Mouse (Mus musculus) heart, postnatal 0 days (tissue): ENCODE data around the gene Gm10190. TPM values are rescaled to one million over a fixed set of nuclear protein-coding genes. Genes with fewer than 3 reads are reported as not detected.

ENCODE experiments used
- ATAC-seq: fragments of 200-750 bp; cut with Nextera tagmentation; 2 replicates; pipeline ENCODE4 v1.8.0; 2017; ENCODE audit warnings: low read depth, moderate number of reproducible peaks, moderate library complexity; ENCODE audit not compliant: insufficient read depth
- DNase-seq: peaks from one replicate; pipeline ENCODE4 v3.0.0-alpha.2; 2016; ENCODE audit warnings: low spot score
- H3K27ac ChIP-seq: fragments of 300-500 bp; sonication (generic); 2 replicates; pipeline ENCODE4 v1.5.1; 2014; ENCODE audit warnings: low read depth, mild to moderate bottlenecking
- H3K27me3 ChIP-seq: fragments of 300-500 bp; sonication (generic); 2 replicates; pipeline ENCODE4 v1.6.1; 2014; ENCODE audit warnings: low read length, mixed read lengths; ENCODE audit not compliant: control insufficient read depth, insufficient read depth
- H3K36me3 ChIP-seq: fragments of 300-500 bp; sonication (generic); replicated peaks from 2 replicates; pipeline ENCODE4 v1.6.1; 2014; ENCODE audit warnings: low read length, mixed read lengths; ENCODE audit not compliant: control insufficient read depth, insufficient read depth
- H3K4me1 ChIP-seq: fragments of 300-500 bp; sonication (generic); 2 replicates; pipeline ENCODE4 v1.6.1; 2014; ENCODE audit warnings: antibody characterized with exemption; ENCODE audit not compliant: control insufficient read depth, insufficient read depth
- H3K4me2 ChIP-seq: fragments of 300-500 bp; sonication (generic); 2 replicates; pipeline ENCODE4 v1.6.1; 2014; ENCODE audit warnings: low read depth, mild to moderate bottlenecking, low read length, moderate library complexity
- H3K4me3 ChIP-seq: fragments of 300-500 bp; sonication (generic); 2 replicates; pipeline ENCODE4 v1.5.1; 2014; ENCODE audit warnings: low read depth, low read length
- H3K9ac ChIP-seq: fragments of 300-500 bp; sonication (generic); replicated peaks from 2 replicates; pipeline ENCODE4 v1.6.1; 2014; ENCODE audit warnings: low read depth, low read length, mixed read lengths
- H3K9me3 ChIP-seq: fragments of 300-500 bp; sonication (generic); replicated peaks from 2 replicates; pipeline ENCODE4 v1.6.1; 2016; ENCODE audit warnings: low read length; ENCODE audit not compliant: control insufficient read depth
- CTCF ChIP-seq: IDR thresholded peaks from 2 replicates; pipeline ENCODE4 v1.5.1; 2016; ENCODE audit warnings: antibody characterized with exemption, control low read depth, low read depth
- EP300 ChIP-seq: IDR thresholded peaks from 2 replicates; pipeline ENCODE4 v1.6.1; 2016; ENCODE audit warnings: antibody characterized with exemption, low read depth
- whole genome bisulfite sequencing: fragments of 180-500 bp; shearing (Covaris S2); extraction: QIAGEN DNeasy Blood & Tissue Kit; methylation state at CpG from one replicate; pipeline ENCODE4 v1.1.7; 2014; 5-methylcytosine and 5-hydroxymethylcytosine counted together
- polyA plus RNA-seq: library from polyadenylated mRNA; unstranded; fragments of >200 nt; fragmentation: Nextera tagmentation; extraction: Ambion mirVana; gene quantifications from 2 replicates; pipeline ENCODE4 v1.2.1, GENCODE M21; 2015
- total RNA-seq: library from RNA; depleted of rRNA; stranded (reverse); fragments of >200 nt; gene quantifications from 2 replicates; pipeline ENCODE4 v1.2.3, GENCODE M21; 2014; ENCODE audit warnings: low replicate concordance; rRNA removed

Gm10190 gene
- total and polyA plus RNA-seq, 2 experiments from 2014 or later = 0.90 TPM; not detected in 1

DNA sequence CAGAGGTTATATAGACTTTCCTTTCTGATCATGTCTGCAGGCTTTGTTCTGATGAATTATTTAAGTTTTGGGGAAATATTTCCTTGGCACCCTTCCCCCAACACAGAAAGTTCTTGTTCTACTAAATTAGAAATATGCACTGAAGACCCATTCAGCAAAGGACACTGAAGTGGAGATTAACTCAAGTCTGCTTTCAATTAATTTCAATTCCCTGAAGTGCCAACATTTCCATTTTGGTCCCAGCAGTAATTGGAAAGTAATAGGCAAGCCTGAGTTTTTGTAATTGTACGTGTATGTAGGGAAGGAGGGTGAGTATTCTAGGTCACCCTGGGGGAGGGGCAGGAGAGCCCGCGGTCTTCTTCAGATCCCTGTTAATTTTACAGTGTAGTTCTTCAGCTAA lies 46.9 kb downstream of the Gm10190 start:
- Histone ChIP-seq H3K4me1 (no peaks in the 10 kb centered on the region; the same call in 1 of the 2 replicates), H3K27me3 (no peaks in the 10 kb centered on the region), H3K9me3 (no peaks in the 10 kb centered on the region), H3K9ac (no peak overlapping the region), H3K4me3 (no peak overlapping the region), H3K4me2 (no peak overlapping the region), H3K27ac (no peak overlapping the region), H3K36me3 (no peaks in the 10 kb centered on the region)
- no peak for TF ChIP-seq CTCF
- no peak for TF ChIP-seq EP300
- ATAC-seq (no peak), DNase-seq (no peak)
- 80% methylated on average over 3 of the region's 3 CpGs for WGBS

DNA sequence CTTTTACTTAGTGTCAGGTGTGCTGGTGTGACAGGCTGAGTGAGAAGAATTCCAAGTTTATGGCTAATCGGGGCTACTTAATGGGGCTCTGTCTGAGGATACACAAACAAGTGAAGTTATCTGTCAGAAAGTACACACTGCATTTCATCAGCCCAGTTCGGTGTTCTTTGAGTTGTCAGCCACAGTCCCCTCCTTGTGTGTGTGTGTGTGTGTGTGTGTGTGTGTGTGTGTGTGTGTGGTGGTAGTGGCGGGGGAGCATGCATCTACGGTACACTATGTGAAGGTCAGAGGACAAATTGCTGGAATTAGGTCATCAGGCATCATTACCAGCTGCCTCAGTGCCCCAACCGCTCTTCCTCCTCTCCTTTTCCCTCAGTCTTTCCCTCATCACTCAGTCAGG lies 47.9 kb downstream of the Gm10190 start:
- no peak for ATAC-seq
- H3K9ac ChIP-seq = no peak overlapping the region
- TF ChIP-seq CTCF (no peak), EP300 (no peak)

DNA sequence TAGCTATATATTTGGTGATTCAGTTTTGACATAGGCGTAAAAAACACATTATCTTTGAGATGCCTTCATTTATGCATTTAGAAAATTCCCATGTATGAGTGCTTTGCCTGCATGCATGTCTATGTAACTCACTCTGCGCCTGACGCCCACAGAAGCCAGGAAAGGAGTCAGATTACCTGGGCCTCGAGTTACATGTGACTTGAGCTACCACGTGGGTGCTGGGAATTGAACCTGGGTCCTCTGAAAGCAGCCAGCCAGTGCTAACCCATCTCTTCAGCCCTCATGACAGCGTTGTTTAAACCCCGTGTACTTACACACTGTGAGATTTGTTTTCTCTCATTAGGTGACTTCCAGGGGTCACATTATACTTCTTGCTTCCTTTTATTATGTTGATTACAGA lies 48.8 kb downstream of the Gm10190 start:
- H3K4me1 ChIP-seq = no peaks in the 10 kb centered on the region; the same call in 1 of the 2 replicates
- no peaks in the 10 kb centered on the region for H3K9me3 ChIP-seq
- WGBS = 84% methylated on average over 7 of the region's 7 CpGs
- no peaks in the 10 kb centered on the region for H3K27me3 ChIP-seq
- DNase-seq (no peak), ATAC-seq (no peak)
- no peak overlapping the region for H3K4me3 ChIP-seq
- H3K4me2 ChIP-seq = no peak overlapping the region
- no peak overlapping the region for H3K9ac ChIP-seq
- H3K27ac ChIP-seq = no peak overlapping the region
- H3K36me3 ChIP-seq = no peaks in the 10 kb centered on the region
- TF ChIP-seq CTCF = no peak
- no peak for TF ChIP-seq EP300

More for the DNA sequence above, 47.9 kb downstream of the Gm10190 start:
- Histone ChIP-seq H3K4me1 (no peaks in the 10 kb centered on the region; the same call in 1 of the 2 replicates), H3K4me3 (no peak overlapping the region), H3K9me3 (no peaks in the 10 kb centered on the region), H3K36me3 (no peaks in the 10 kb centered on the region), H3K27ac (no peak overlapping the region), H3K4me2 (no peak overlapping the region), H3K27me3 (no peaks in the 10 kb centered on the region)
- DNase-seq = no peak
- WGBS = 72% methylated on average over 4 of the region's 5 CpGs

DNA sequence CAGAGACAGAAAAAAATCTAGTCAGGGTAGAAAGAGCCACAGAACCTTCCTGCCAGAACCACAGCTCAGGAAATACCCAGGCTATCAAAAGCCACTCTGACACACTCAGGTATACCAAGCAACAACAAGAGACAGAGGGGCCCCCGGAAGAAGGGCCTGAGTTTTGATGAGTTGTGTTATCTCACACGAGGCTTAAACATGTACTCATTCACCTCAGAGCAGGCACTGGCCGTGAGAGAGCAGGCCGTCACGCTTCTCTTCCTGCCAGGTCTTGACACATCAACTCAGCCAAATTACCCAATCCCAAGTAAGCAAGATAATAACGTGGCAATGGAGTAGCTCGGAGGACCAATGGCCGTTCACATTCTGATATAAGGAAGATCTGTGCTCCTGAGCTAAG lies 49.7 kb downstream of the Gm10190 start:
- 46% methylated on average over 8 of the region's 8 CpGs for WGBS
- Histone ChIP-seq H3K9ac (no peak overlapping the region), H3K9me3 (no peaks in the 10 kb centered on the region), H3K27me3 (no peaks in the 10 kb centered on the region), H3K36me3 (no peaks in the 10 kb centered on the region), H3K4me3 (no peak overlapping the region), H3K4me1 (no peaks in the 10 kb centered on the region; the same call in 1 of the 2 replicates), H3K27ac (no peak overlapping the region), H3K4me2 (no peak overlapping the region)
- ATAC-seq = no peak
- no peak for DNase-seq
- TF ChIP-seq EP300 (no peak), CTCF (no peak)

Other genes with a start within 250 kb of the Gm10190 start
- gene Galm, start 246.1 kb downstream of the Gm10190 start, total RNA-seq = 15.4 and 19.7 TPM in 2 replicates
- gene Galm, start 246.1 kb downstream of the Gm10190 start, polyA plus RNA-seq = 9.6 and 10.7 TPM in 2 replicates
- gene Srsf7, start 166.2 kb downstream of the Gm10190 start, total RNA-seq = 84.3 and 86.2 TPM in 2 replicates
- gene Srsf7, start 166.2 kb downstream of the Gm10190 start, polyA plus RNA-seq = 151 and 154 TPM in 2 replicates
- 1.0 TPM in 1 of 2 replicates, not detected in the other for gene Ttc39d, start 166.1 kb downstream of the Gm10190 start, total RNA-seq
- 0.05 and 0.08 TPM in 2 replicates for gene Ttc39d, start 166.1 kb downstream of the Gm10190 start, polyA plus RNA-seq
- gene Gemin6, start 149.1 kb downstream of the Gm10190 start, total RNA-seq = 0.54 and 4.7 TPM in 2 replicates
- gene Gemin6, start 149.1 kb downstream of the Gm10190 start, polyA plus RNA-seq = 13.3 and 14.6 TPM in 2 replicates
- gene Morn2, start 83.3 kb downstream of the Gm10190 start, total RNA-seq = 3.9 and 11.7 TPM in 2 replicates
- 20.4 and 20.6 TPM in 2 replicates for gene Morn2, start 83.3 kb downstream of the Gm10190 start, polyA plus RNA-seq
- gene Dhx57, start 83.1 kb downstream of the Gm10190 start, total RNA-seq = 3.7 and 7.7 TPM in 2 replicates
- 2.9 and 3.0 TPM in 2 replicates for gene Dhx57, start 83.1 kb downstream of the Gm10190 start, polyA plus RNA-seq
- not detected in 2 replicates for gene Arhgef33, start 66.1 kb downstream of the Gm10190 start, total RNA-seq
- gene Arhgef33, start 66.1 kb downstream of the Gm10190 start, polyA plus RNA-seq = 0.86 and 2.0 TPM in 2 replicates
- gene Sos1, start 106.9 kb upstream of the Gm10190 start, total RNA-seq = 2.6 and 6.6 TPM in 2 replicates
- 1.7 and 1.8 TPM in 2 replicates for gene Sos1, start 106.9 kb upstream of the Gm10190 start, polyA plus RNA-seq
- gene Cdkl4, start 204.3 kb upstream of the Gm10190 start, total RNA-seq = 0.08 TPM in 1 of 2 replicates, not detected in the other
- 0.05 and 0.10 TPM in 2 replicates for gene Cdkl4, start 204.3 kb upstream of the Gm10190 start, polyA plus RNA-seq